Mouse (Mus musculus): ENCODE results near the gene Iqcf3. TPM values are rescaled to one million over a fixed set of nuclear protein-coding genes. Genes with fewer than 3 reads are reported as not detected.

Iqcf3 gene
- total RNA-seq, 1 experiment: not detected

DNA sequence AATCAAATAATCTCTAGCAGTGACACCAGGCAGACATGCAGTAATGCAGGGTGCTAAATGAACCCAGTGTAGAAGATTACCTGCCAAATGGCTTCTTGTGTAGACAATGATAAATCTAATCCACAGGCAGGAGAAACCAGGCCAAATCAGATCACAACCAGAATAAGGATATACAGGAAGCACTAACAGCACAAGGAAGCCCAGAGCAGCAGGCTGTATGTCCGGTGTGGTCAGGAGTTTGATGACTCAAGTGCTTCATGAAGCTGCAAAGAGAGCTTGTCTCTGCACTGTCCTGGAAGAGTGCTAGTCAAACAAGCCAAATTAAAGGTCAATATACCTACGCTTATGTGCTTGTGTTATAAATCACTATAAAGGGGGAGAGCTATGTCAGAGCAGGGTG is 10.8 kb upstream of the Iqcf3 start:
- no peak for DNase-seq (ENCODE audit: low read depth, low spot score)
- TF ChIP-seq MAFK (IDR thresholded peaks at IDR 0.05; ENCODE audit: insufficient read depth, low read depth, low read length): no peak
- no peak for TF ChIP-seq CHD2 (IDR thresholded peaks at IDR 0.05; ENCODE audit: low read depth, low read length)
- TF ChIP-seq HCFC1 (IDR thresholded peaks at IDR 0.05; ENCODE audit: borderline replicate concordance, insufficient read depth, low read length): no peak
- no peak for TF ChIP-seq ZNF384 (IDR thresholded peaks at IDR 0.05; ENCODE audit: low read depth, low read length)
- TF ChIP-seq ZC3H11A (IDR thresholded peaks at IDR 0.05; ENCODE audit: borderline replicate concordance, low read depth, low read length): no peak
- Histone ChIP-seq H3K9ac (ENCODE audit: insufficient read depth, low read depth, low read length, poor library complexity, severe bottlenecking) (no peak overlapping the region), H3K4me3 (ENCODE audit: insufficient read depth in 1 of 2, low read depth in 1 of 2, low read length in 2 of 2, poor library complexity in 1 of 2, severe bottlenecking in 1 of 2) (no peak overlapping the region), H3K36me3 (ENCODE audit: control insufficient read depth, insufficient read depth, low read length, poor library complexity, severe bottlenecking) (no peaks in the 10 kb centered on the region), H3K9me3 (ENCODE audit: control insufficient read depth, insufficient read depth, low read depth, low read length) (no peaks in the 10 kb centered on the region), H3K27ac (ENCODE audit: insufficient read depth, low read depth, low read length, poor library complexity, severe bottlenecking) (no peak overlapping the region), H3K4me1 (ENCODE audit: control insufficient read depth in 2 of 2, insufficient read depth in 2 of 2, low read length in 2 of 2, poor library complexity in 1 of 2) (no peaks in the 10 kb centered on the region)
- in situ Hi-C loops (cut with MboI; ENCODE audit: low sequenced_read_pairs in 2 of 2, unreplicated experiment in 2 of 2): no loop called here

DNA sequence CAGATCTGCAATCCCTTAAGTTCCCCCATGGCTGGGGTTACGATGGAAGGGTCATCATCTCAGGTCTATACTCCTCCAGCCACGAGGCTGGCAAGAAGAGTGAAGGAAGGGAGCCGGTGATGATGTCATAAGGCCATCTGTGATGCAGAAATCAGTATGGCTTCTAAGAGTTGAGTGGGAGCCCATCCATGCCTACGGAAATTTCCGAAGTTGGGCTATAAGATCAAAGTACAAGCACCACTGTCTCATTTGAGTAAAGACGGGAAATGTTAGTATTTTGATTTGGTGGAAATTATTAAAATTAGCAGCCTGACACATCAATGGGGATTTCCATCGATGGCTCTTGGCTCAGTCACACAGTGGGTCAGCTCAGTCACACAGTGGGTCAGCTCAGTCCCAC is 9.5 kb upstream of the Iqcf3 start, which contains the start of gene Iqcf4:
Gene Iqcf4, minus strand, starts transcription at position 101 of the 400 bp plus-strand sequence.
- Histone ChIP-seq H3K4me3 (ENCODE audit: insufficient read depth in 1 of 2, low read depth in 1 of 2, low read length in 2 of 2, poor library complexity in 1 of 2, severe bottlenecking in 1 of 2) (no peak within 1 kb of the TSS), H3K9ac (ENCODE audit: insufficient read depth, low read depth, low read length, poor library complexity, severe bottlenecking) (no peak within 1 kb of the TSS), H3K27ac (ENCODE audit: insufficient read depth, low read depth, low read length, poor library complexity, severe bottlenecking) (no peak within 1 kb of the TSS), H3K4me1 (ENCODE audit: control insufficient read depth in 2 of 2, insufficient read depth in 2 of 2, low read length in 2 of 2, poor library complexity in 1 of 2) (peaks cover under 1 to 2% of the 10 kb centered on the region in 2 experiments; a peak in 1 of 4 replicates), H3K9me3 (ENCODE audit: control insufficient read depth, insufficient read depth, low read depth, low read length) (no peaks in the 10 kb centered on the region), H3K36me3 (ENCODE audit: control insufficient read depth, insufficient read depth, low read length, poor library complexity, severe bottlenecking) (no peaks in the 10 kb centered on the region)
- no peak for TF ChIP-seq ZNF384 (IDR thresholded peaks at IDR 0.05; ENCODE audit: low read depth, low read length)
- no peak for TF ChIP-seq MAFK (IDR thresholded peaks at IDR 0.05; ENCODE audit: insufficient read depth, low read depth, low read length)
- no peak for TF ChIP-seq CHD2 (IDR thresholded peaks at IDR 0.05; ENCODE audit: low read depth, low read length)
- no peak for TF ChIP-seq HCFC1 (IDR thresholded peaks at IDR 0.05; ENCODE audit: borderline replicate concordance, insufficient read depth, low read length)
- TF ChIP-seq ZC3H11A (IDR thresholded peaks at IDR 0.05; ENCODE audit: borderline replicate concordance, low read depth, low read length): no peak
- DNase-seq (ENCODE audit: low read depth, low spot score): no peak
- in situ Hi-C loops (cut with MboI; ENCODE audit: low sequenced_read_pairs in 2 of 2, unreplicated experiment in 2 of 2): no loop called here

DNA sequence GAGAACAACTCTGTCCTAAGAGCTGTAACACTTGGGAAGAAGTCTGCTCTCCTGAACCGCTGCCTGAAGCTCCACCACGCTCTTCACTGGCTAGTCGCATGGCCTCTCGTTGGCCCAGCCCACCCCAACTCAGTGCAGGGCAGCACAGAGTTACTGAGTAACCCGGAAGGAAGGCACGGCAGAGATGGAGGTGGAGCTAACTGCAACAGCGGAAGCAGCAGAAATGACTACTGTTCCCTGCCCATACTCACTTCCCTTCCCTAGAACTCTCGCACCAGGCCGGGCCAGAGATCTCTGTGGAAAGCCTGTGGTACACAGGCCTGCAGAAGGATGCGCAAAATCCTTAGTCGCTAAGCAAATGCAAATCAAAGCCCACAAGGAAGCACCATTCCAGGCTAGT is 5.0 kb upstream of the Iqcf3 start:
- no peak for TF ChIP-seq ZNF384 (IDR thresholded peaks at IDR 0.05; ENCODE audit: low read depth, low read length)
- TF ChIP-seq MAFK (IDR thresholded peaks at IDR 0.05; ENCODE audit: insufficient read depth, low read depth, low read length): no peak
- TF ChIP-seq CHD2 (IDR thresholded peaks at IDR 0.05; ENCODE audit: low read depth, low read length): no peak
- TF ChIP-seq HCFC1 (IDR thresholded peaks at IDR 0.05; ENCODE audit: borderline replicate concordance, insufficient read depth, low read length): no peak
- in situ Hi-C loops (cut with MboI; ENCODE audit: low sequenced_read_pairs in 2 of 2, unreplicated experiment in 2 of 2): no loop called here
- DNase-seq (ENCODE audit: low read depth, low spot score): peak; percentile 20
- Histone ChIP-seq H3K4me3 (ENCODE audit: insufficient read depth in 1 of 2, low read depth in 1 of 2, low read length in 2 of 2, poor library complexity in 1 of 2, severe bottlenecking in 1 of 2) (peak overlapping the region in 1 of 2 experiments; percentile 48; a peak in 2 of 4 replicates), H3K4me1 (ENCODE audit: control insufficient read depth in 2 of 2, insufficient read depth in 2 of 2, low read length in 2 of 2, poor library complexity in 1 of 2) (peaks cover 3 to 4% of the 10 kb centered on the region in 2 experiments; a peak in 1 of 4 replicates), H3K9me3 (ENCODE audit: control insufficient read depth, insufficient read depth, low read depth, low read length) (no peaks in the 10 kb centered on the region), H3K36me3 (ENCODE audit: control insufficient read depth, insufficient read depth, low read length, poor library complexity, severe bottlenecking) (no peaks in the 10 kb centered on the region), H3K27ac (ENCODE audit: insufficient read depth, low read depth, low read length, poor library complexity, severe bottlenecking) (no peak overlapping the region), H3K9ac (ENCODE audit: insufficient read depth, low read depth, low read length, poor library complexity, severe bottlenecking) (no peak overlapping the region; the same call in 1 of the 2 replicates)

DNA sequence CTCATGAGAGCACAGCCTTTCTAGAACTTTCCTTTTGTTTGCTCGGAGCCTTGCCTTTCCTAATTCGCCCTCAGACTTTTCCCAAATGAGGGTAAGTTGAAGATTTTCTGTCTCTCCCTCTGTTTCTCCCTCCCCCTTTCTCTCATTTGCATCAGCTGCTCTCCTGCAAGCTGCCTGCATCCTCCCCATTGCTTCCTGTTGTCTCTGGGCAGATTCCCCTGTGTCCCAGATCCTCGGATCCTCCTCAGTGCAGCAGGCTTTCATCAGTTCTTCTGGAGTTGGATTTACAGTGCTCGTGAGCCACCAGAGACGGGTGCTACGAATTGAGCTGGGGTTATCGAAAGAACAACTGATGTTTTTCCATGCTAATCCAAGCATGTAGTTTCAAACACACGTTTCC is 2.6 kb upstream of the Iqcf3 start:
- Histone ChIP-seq H3K27ac (ENCODE audit: insufficient read depth, low read depth, low read length, poor library complexity, severe bottlenecking) (no peak overlapping the region), H3K4me1 (ENCODE audit: control insufficient read depth in 2 of 2, insufficient read depth in 2 of 2, low read length in 2 of 2, poor library complexity in 1 of 2) (peaks cover 3 to 4% of the 10 kb centered on the region in 2 experiments; a peak in 1 of 4 replicates), H3K9ac (ENCODE audit: insufficient read depth, low read depth, low read length, poor library complexity, severe bottlenecking) (no peak overlapping the region), H3K9me3 (ENCODE audit: control insufficient read depth, insufficient read depth, low read depth, low read length) (no peaks in the 10 kb centered on the region), H3K36me3 (ENCODE audit: control insufficient read depth, insufficient read depth, low read length, poor library complexity, severe bottlenecking) (no peaks in the 10 kb centered on the region), H3K4me3 (ENCODE audit: insufficient read depth in 1 of 2, low read depth in 1 of 2, low read length in 2 of 2, poor library complexity in 1 of 2, severe bottlenecking in 1 of 2) (no peak overlapping the region)
- no peak for DNase-seq (ENCODE audit: low read depth, low spot score)
- in situ Hi-C loops (cut with MboI; ENCODE audit: low sequenced_read_pairs in 2 of 2, unreplicated experiment in 2 of 2): no loop called here
- TF ChIP-seq ZNF384 (IDR thresholded peaks at IDR 0.05; ENCODE audit: low read depth, low read length): no peak
- no peak for TF ChIP-seq MAFK (IDR thresholded peaks at IDR 0.05; ENCODE audit: insufficient read depth, low read depth, low read length)
- no peak for TF ChIP-seq CHD2 (IDR thresholded peaks at IDR 0.05; ENCODE audit: low read depth, low read length)
- TF ChIP-seq ZC3H11A (IDR thresholded peaks at IDR 0.05; ENCODE audit: borderline replicate concordance, low read depth, low read length): no peak
- no peak for TF ChIP-seq HCFC1 (IDR thresholded peaks at IDR 0.05; ENCODE audit: borderline replicate concordance, insufficient read depth, low read length)

DNA sequence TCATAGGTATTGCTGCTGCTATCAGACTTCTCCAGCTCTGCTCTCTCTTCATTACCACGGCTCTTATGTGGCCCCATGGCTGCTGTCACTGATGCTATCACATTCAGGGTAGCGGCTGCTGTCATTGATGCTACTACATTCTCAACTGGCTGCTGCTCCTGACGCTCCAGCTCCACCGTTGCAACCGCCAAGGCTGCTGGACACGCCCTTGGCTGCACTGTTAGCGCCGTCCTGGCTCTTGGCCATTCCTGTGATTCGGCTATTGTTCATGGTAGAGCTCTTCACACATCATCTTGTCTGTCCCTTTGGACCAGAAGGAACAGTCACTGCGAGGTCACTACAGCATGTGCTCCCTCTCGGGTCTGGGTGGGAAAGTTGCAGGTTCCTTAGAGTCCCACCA is 860 bp upstream of the Iqcf3 start:
- Histone ChIP-seq H3K36me3 (ENCODE audit: control insufficient read depth, insufficient read depth, low read length, poor library complexity, severe bottlenecking) (no peaks in the 10 kb centered on the region), H3K9me3 (ENCODE audit: control insufficient read depth, insufficient read depth, low read depth, low read length) (no peaks in the 10 kb centered on the region), H3K4me1 (ENCODE audit: control insufficient read depth in 2 of 2, insufficient read depth in 2 of 2, low read length in 2 of 2, poor library complexity in 1 of 2) (peaks cover 3 to 4% of the 10 kb centered on the region in 2 experiments; a peak in 1 of 4 replicates), H3K4me3 (ENCODE audit: insufficient read depth in 1 of 2, low read depth in 1 of 2, low read length in 2 of 2, poor library complexity in 1 of 2, severe bottlenecking in 1 of 2) (no peak overlapping the region), H3K27ac (ENCODE audit: insufficient read depth, low read depth, low read length, poor library complexity, severe bottlenecking) (no peak overlapping the region), H3K9ac (ENCODE audit: insufficient read depth, low read depth, low read length, poor library complexity, severe bottlenecking) (no peak overlapping the region)
- no peak for DNase-seq (ENCODE audit: low read depth, low spot score)
- in situ Hi-C loops (cut with MboI; ENCODE audit: low sequenced_read_pairs in 2 of 2, unreplicated experiment in 2 of 2): no loop called here
- TF ChIP-seq HCFC1 (IDR thresholded peaks at IDR 0.05; ENCODE audit: borderline replicate concordance, insufficient read depth, low read length) (no peak), CHD2 (IDR thresholded peaks at IDR 0.05; ENCODE audit: low read depth, low read length) (no peak), ZNF384 (IDR thresholded peaks at IDR 0.05; ENCODE audit: low read depth, low read length) (no peak), MAFK (IDR thresholded peaks at IDR 0.05; ENCODE audit: insufficient read depth, low read depth, low read length) (no peak), ZC3H11A (IDR thresholded peaks at IDR 0.05; ENCODE audit: borderline replicate concordance, low read depth, low read length) (no peak)
